Mouse (Mus musculus) limb, embryonic 13.5 days (tissue): ENCODE measurements at regions not wholly inside any gene's neighbourhood (a gene's known extent, or its start where the extent isn't known, plus 50 kb on each side); places are given as distances from the start of the nearest gene placed in this dataset.
A peak's percentile ranks its signal among the peaks of the same experiment; 100 is the strongest.

Experiments used
- ATAC-seq: fragments of 200-750 bp; cut with Nextera tagmentation; 2 replicates; pipeline ENCODE4 v1.8.0; 2017; ENCODE audit warnings: low read depth, moderate number of reproducible peaks, moderate TSS enrichment; ENCODE audit not compliant: low FRiP score
- H3K27ac ChIP-seq: fragments of 300-500 bp; sonication (generic); 2 replicates; pipeline ENCODE4 v1.5.1; 2015; ENCODE audit warnings: inconsistent platforms, mild to moderate bottlenecking, moderate library complexity
- H3K27me3 ChIP-seq: fragments of 300-500 bp; sonication (generic); 2 replicates; pipeline ENCODE4 v1.6.1; 2015; ENCODE audit warnings: mild to moderate bottlenecking, inconsistent platforms
- H3K36me3 ChIP-seq: fragments of 300-500 bp; sonication (generic); 2 replicates; pipeline ENCODE4 v1.6.1; 2015; ENCODE audit warnings: inconsistent platforms, mild to moderate bottlenecking, moderate library complexity
- H3K4me1 ChIP-seq: fragments of 300-500 bp; sonication (generic); 2 replicates; pipeline ENCODE4 v1.6.1; 2015; ENCODE audit warnings: inconsistent platforms
- H3K4me2 ChIP-seq: fragments of 300-500 bp; sonication (generic); replicated peaks from 2 replicates; pipeline ENCODE4 v1.6.1; 2015; ENCODE audit warnings: inconsistent platforms, mild to moderate bottlenecking, moderate library complexity
- H3K4me3 ChIP-seq: fragments of 300-500 bp; sonication (generic); 2 replicates; pipeline ENCODE4 v1.5.1; 2015; ENCODE audit warnings: moderate library complexity, mild to moderate bottlenecking, inconsistent platforms
- H3K9ac ChIP-seq: fragments of 300-500 bp; sonication (generic); 2 replicates; pipeline ENCODE4 v1.6.1; 2015; ENCODE audit warnings: mild to moderate bottlenecking, inconsistent platforms
- H3K9me3 ChIP-seq: fragments of 300-500 bp; sonication (generic); 2 replicates; pipeline ENCODE4 v1.6.1; 2016; ENCODE audit warnings: inconsistent platforms
- WGBS: fragments of 180-500 bp; shearing (Covaris S2); methylation state at CpG from one replicate; pipeline ENCODE4 v1.1.7; 2015; 5-methylcytosine and 5-hydroxymethylcytosine counted together

GRCm38 (mm10) chr6:117670792-117671525, 170.0 kb upstream of the Zfp637 start:
- Histone ChIP-seq H3K4me2 (peak overlapping the region; percentile 40), H3K4me3 (no peak overlapping the region), H3K9me3 (no peaks in the 10 kb centered on the region), H3K4me1 (peaks cover 19% of the 10 kb centered on the region), H3K27me3 (no peaks in the 10 kb centered on the region), H3K36me3 (no peaks in the 10 kb centered on the region), H3K9ac (no peak overlapping the region), H3K27ac (peak overlapping the region; percentile 75)
- ATAC-seq: no peak
- WGBS: 21% methylated on average over 17 of the region's 17 CpGs

GRCm38 (mm10) chr6:117675059-117675800, 165.8 kb upstream of the Zfp637 start:
- no peaks in the 10 kb centered on the region for H3K9me3 ChIP-seq
- H3K36me3 ChIP-seq: no peaks in the 10 kb centered on the region
- no peak overlapping the region for H3K4me2 ChIP-seq
- WGBS: 62% methylated on average over 15 of the region's 15 CpGs
- no peak for ATAC-seq
- no peak overlapping the region for H3K9ac ChIP-seq
- H3K4me1 ChIP-seq: peaks cover 45% of the 10 kb centered on the region
- H3K27me3 ChIP-seq: no peaks in the 10 kb centered on the region
- no peak overlapping the region for H3K4me3 ChIP-seq
- H3K27ac ChIP-seq: no peak overlapping the region

GRCm38 (mm10) chr6:117676064-117676821, 164.7 kb upstream of the Zfp637 start:
- WGBS: 44% methylated on average over 10 of the region's 10 CpGs
- Histone ChIP-seq H3K36me3 (no peaks in the 10 kb centered on the region), H3K4me2 (no peak overlapping the region), H3K9me3 (peaks cover 2% of the 10 kb centered on the region; the same call in 1 of the 2 replicates), H3K9ac (no peak overlapping the region), H3K27ac (no peak overlapping the region), H3K4me1 (peaks cover 39% of the 10 kb centered on the region), H3K27me3 (no peaks in the 10 kb centered on the region), H3K4me3 (no peak overlapping the region)
- ATAC-seq: no peak

GRCm38 (mm10) chr6:117677062-117677461, 163.9 kb upstream of the Zfp637 start:
- no peaks in the 10 kb centered on the region for H3K36me3 ChIP-seq
- H3K4me2 ChIP-seq: peak overlapping the region; percentile 9; the same call in 1 of the 2 replicates
- no peak overlapping the region for H3K27ac ChIP-seq
- no peak overlapping the region for H3K9ac ChIP-seq
- 21% methylated on average over 7 of the region's 7 CpGs for WGBS
- peaks cover 34% of the 10 kb centered on the region for H3K4me1 ChIP-seq
- no peaks in the 10 kb centered on the region for H3K27me3 ChIP-seq
- H3K4me3 ChIP-seq: no peak overlapping the region
- no peak for ATAC-seq
- H3K9me3 ChIP-seq: peaks cover 8% of the 10 kb centered on the region; the same call in 1 of the 2 replicates

GRCm38 (mm10) chr6:117677821-117678220, 163.2 kb upstream of the Zfp637 start:
- Histone ChIP-seq H3K9ac (no peak overlapping the region), H3K27me3 (no peaks in the 10 kb centered on the region), H3K27ac (no peak overlapping the region), H3K4me3 (no peak overlapping the region), H3K4me2 (no peak overlapping the region), H3K9me3 (peaks cover 8% of the 10 kb centered on the region; the same call in 1 of the 2 replicates), H3K36me3 (no peaks in the 10 kb centered on the region), H3K4me1 (peaks cover 28% of the 10 kb centered on the region)
- no peak for ATAC-seq
- WGBS: 38% methylated on average over 2 of the region's 2 CpGs

- no peak overlapping the region for H3K4me2 ChIP-seq
- no peak overlapping the region for H3K27ac ChIP-seq
- no peaks in the 10 kb centered on the region for H3K36me3 ChIP-seq
- H3K4me1 ChIP-seq: peaks cover 28% of the 10 kb centered on the region
- ATAC-seq: no peak
- no peaks in the 10 kb centered on the region for H3K27me3 ChIP-seq
- 77% methylated on average over 5 of the region's 5 CpGs for WGBS
- peaks cover 8% of the 10 kb centered on the region; the same call in 1 of the 2 replicates for H3K9me3 ChIP-seq
- H3K4me3 ChIP-seq: no peak overlapping the region
- H3K9ac ChIP-seq: no peak overlapping the region
Observed at GRCm38 (mm10) chr6:117678276-117678675, 162.7 kb upstream of the Zfp637 start.

GRCm38 (mm10) chr6:117678877-117679276, 162.1 kb upstream of the Zfp637 start:
- Histone ChIP-seq H3K9ac (no peak overlapping the region), H3K4me1 (peaks cover 28% of the 10 kb centered on the region), H3K36me3 (no peaks in the 10 kb centered on the region), H3K27me3 (no peaks in the 10 kb centered on the region), H3K9me3 (peaks cover 8% of the 10 kb centered on the region; the same call in 1 of the 2 replicates), H3K4me3 (no peak overlapping the region), H3K4me2 (no peak overlapping the region), H3K27ac (no peak overlapping the region)
- 78% methylated on average over 4 of the region's 4 CpGs for WGBS
- ATAC-seq: no peak

- Histone ChIP-seq H3K27ac (no peak overlapping the region), H3K4me2 (no peak overlapping the region), H3K36me3 (no peaks in the 10 kb centered on the region), H3K4me1 (no peaks in the 10 kb centered on the region), H3K9me3 (peaks cover 6% of the 10 kb centered on the region; the same call in 1 of the 2 replicates), H3K9ac (no peak overlapping the region), H3K4me3 (no peak overlapping the region), H3K27me3 (no peaks in the 10 kb centered on the region)
- WGBS: 84% methylated on average over 9 of the region's 9 CpGs
- no peak for ATAC-seq
Observed at GRCm38 (mm10) chr6:117686212-117686611, 154.8 kb upstream of the Zfp637 start.

GRCm38 (mm10) chr6:117687045-117687444, 153.9 kb upstream of the Zfp637 start:
- no peaks in the 10 kb centered on the region for H3K9me3 ChIP-seq
- H3K9ac ChIP-seq: no peak overlapping the region
- H3K36me3 ChIP-seq: no peaks in the 10 kb centered on the region
- WGBS: 83% methylated on average over 2 of the region's 2 CpGs
- H3K4me3 ChIP-seq: no peak overlapping the region
- H3K4me2 ChIP-seq: no peak overlapping the region
- H3K27me3 ChIP-seq: no peaks in the 10 kb centered on the region
- H3K4me1 ChIP-seq: no peaks in the 10 kb centered on the region
- H3K27ac ChIP-seq: no peak overlapping the region
- no peak for ATAC-seq

- Histone ChIP-seq H3K4me2 (no peak overlapping the region), H3K9ac (no peak overlapping the region), H3K27me3 (no peaks in the 10 kb centered on the region), H3K4me1 (no peaks in the 10 kb centered on the region), H3K36me3 (no peaks in the 10 kb centered on the region), H3K27ac (no peak overlapping the region), H3K9me3 (no peaks in the 10 kb centered on the region), H3K4me3 (no peak overlapping the region)
- 71% methylated on average over 8 of the region's 8 CpGs for WGBS
- no peak for ATAC-seq
Observed at GRCm38 (mm10) chr6:117688664-117689178, 152.3 kb upstream of the Zfp637 start.

GRCm38 (mm10) chr6:117700286-117700685, 140.7 kb upstream of the Zfp637 start:
- Histone ChIP-seq H3K9me3 (no peaks in the 10 kb centered on the region), H3K4me2 (no peak overlapping the region), H3K36me3 (no peaks in the 10 kb centered on the region), H3K4me1 (peaks cover 17% of the 10 kb centered on the region), H3K27ac (no peak overlapping the region), H3K4me3 (no peak overlapping the region), H3K9ac (no peak overlapping the region), H3K27me3 (no peaks in the 10 kb centered on the region)
- ATAC-seq: no peak
- 78% methylated on average over 5 of the region's 5 CpGs for WGBS

- Histone ChIP-seq H3K27me3 (no peaks in the 10 kb centered on the region), H3K4me3 (no peak overlapping the region), H3K27ac (no peak overlapping the region), H3K9ac (no peak overlapping the region), H3K9me3 (no peaks in the 10 kb centered on the region), H3K4me1 (peaks cover 20% of the 10 kb centered on the region), H3K36me3 (no peaks in the 10 kb centered on the region), H3K4me2 (no peak overlapping the region)
- WGBS: 91% methylated on average over 5 of the region's 5 CpGs
- no peak for ATAC-seq
Observed at GRCm38 (mm10) chr6:117701547-117701946, 139.4 kb upstream of the Zfp637 start.
